ENCODE assay signal across 8 mouse cellular contexts in the genomic region with DNA sequence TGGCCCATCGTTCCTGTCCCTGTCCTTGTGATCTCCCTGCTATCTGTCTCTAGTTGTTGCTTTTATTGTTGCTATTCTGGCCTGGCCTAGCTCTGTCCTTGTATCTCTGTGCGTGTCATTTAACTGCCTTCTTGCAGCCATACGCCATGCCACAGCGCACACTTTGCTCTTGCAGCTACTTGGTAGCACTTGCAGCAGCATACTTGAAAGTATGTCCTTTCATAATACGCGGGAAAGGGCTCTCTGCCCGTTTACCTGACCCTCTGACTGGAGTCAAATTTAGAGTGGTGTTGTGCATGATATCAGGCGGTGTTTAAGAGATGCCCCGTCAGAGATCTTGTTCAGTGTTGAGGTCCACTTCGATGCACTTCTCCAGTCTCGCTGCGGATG. TPM values are rescaled to one million over a fixed set of nuclear protein-coding genes. Genes with fewer than 3 reads are reported as not detected.
A peak's percentile ranks its signal among the peaks of the same experiment; 100 is the strongest.
DNase-seq lines count a peak whose midpoint lies in the region; ATAC-seq lines count a peak whose summit lies in the region.

No protein-coding gene starts in this region.

- H3K4me3 ChIP-seq in lung, embryonic 15.5 days, result peak overlapping the region; percentile 90
- H3K4me3 ChIP-seq in forebrain, embryonic 12.5 days (replicated peaks), result peak overlapping the region; percentile 91
- H3K4me3 ChIP-seq in limb, embryonic 11.5 days (ENCODE audit: low read depth, low read length), result peak overlapping the region; percentile 95
- peak overlapping the region; percentile 94 for H3K4me3 ChIP-seq in neural tube, embryonic 14.5 days (ENCODE audit: low read depth, low read length)

- peak overlapping the region; percentile 92 for H3K9ac ChIP-seq in lung, embryonic 15.5 days
- H3K9ac ChIP-seq in forebrain, embryonic 12.5 days, result peak overlapping the region; percentile 90
- peak overlapping the region; percentile 95 for H3K9ac ChIP-seq in limb, embryonic 11.5 days (ENCODE audit: low read length)
- H3K9ac ChIP-seq in neural tube, embryonic 14.5 days (replicated peaks; ENCODE audit: low read depth, low read length), result peak overlapping the region; percentile 90

- H3K9me3 ChIP-seq in lung, embryonic 15.5 days, result no peaks in the 10 kb centered on the region
- no peaks in the 10 kb centered on the region for H3K9me3 ChIP-seq in forebrain, embryonic 12.5 days
- H3K9me3 ChIP-seq in limb, embryonic 11.5 days (ENCODE audit: control insufficient read depth, low read length), result no peaks in the 10 kb centered on the region
- H3K9me3 ChIP-seq in neural tube, embryonic 14.5 days (ENCODE audit: control insufficient read depth, low read length), result no peaks in the 10 kb centered on the region

- H3K27ac ChIP-seq in lung, embryonic 15.5 days, result no peak overlapping the region
- no peak overlapping the region for H3K27ac ChIP-seq in forebrain, embryonic 12.5 days
- H3K27ac ChIP-seq in limb, embryonic 11.5 days (replicated peaks; ENCODE audit: low read depth, low read length), result no peak overlapping the region
- no peak overlapping the region for H3K27ac ChIP-seq in neural tube, embryonic 14.5 days (ENCODE audit: low read depth, low read length)

- peak overlapping the region; percentile 69 for H3K4me2 ChIP-seq in lung, embryonic 15.5 days
- peak overlapping the region; percentile 92 for H3K4me2 ChIP-seq in forebrain, embryonic 12.5 days
- H3K4me2 ChIP-seq in limb, embryonic 11.5 days (ENCODE audit: low read depth, severe bottlenecking), result peak overlapping the region; percentile 82
- H3K4me2 ChIP-seq in neural tube, embryonic 14.5 days (ENCODE audit: low read depth, low read length), result peak overlapping the region; percentile 89

- no peaks in the 10 kb centered on the region for H3K27me3 ChIP-seq in lung, embryonic 15.5 days
- H3K27me3 ChIP-seq in forebrain, embryonic 12.5 days, result no peaks in the 10 kb centered on the region
- H3K27me3 ChIP-seq in limb, embryonic 11.5 days (ENCODE audit: control insufficient read depth, insufficient read depth, low read length), result no peaks in the 10 kb centered on the region
- H3K27me3 ChIP-seq in neural tube, embryonic 14.5 days (ENCODE audit: control insufficient read depth, insufficient read depth, low read length), result no peaks in the 10 kb centered on the region; the same call in 1 of the 2 replicates

- no peaks in the 10 kb centered on the region for H3K36me3 ChIP-seq in lung, embryonic 15.5 days
- H3K36me3 ChIP-seq in forebrain, embryonic 12.5 days (replicated peaks), result no peaks in the 10 kb centered on the region
- H3K36me3 ChIP-seq in limb, embryonic 11.5 days (ENCODE audit: control insufficient read depth, insufficient read depth, low read length), result no peaks in the 10 kb centered on the region
- H3K36me3 ChIP-seq in neural tube, embryonic 14.5 days (ENCODE audit: control insufficient read depth, insufficient read depth, low read length), result no peaks in the 10 kb centered on the region

- DNase-seq in lung, postnatal 14 days, result no peak
- DNase-seq in ZHBTc4 (ENCODE audit: low read depth, low spot score), result peak; percentile 14
- DNase-seq in limb, embryonic 11.5 days (ENCODE audit: low spot score), result no peak
- DNase-seq in frontal cortex, adult 2 months (ENCODE audit: extremely low spot score in 1 of 2, low spot score in 1 of 2), result no peak
- no peak for DNase-seq in ovary, adult 18-20 months (ENCODE audit: low spot score)

- peaks cover 10% of the 10 kb centered on the region for H3K4me1 ChIP-seq in lung, embryonic 15.5 days
- H3K4me1 ChIP-seq in forebrain, embryonic 12.5 days, result peaks cover 12% of the 10 kb centered on the region
- peaks cover 4% of the 10 kb centered on the region; the same call in 1 of the 2 replicates for H3K4me1 ChIP-seq in limb, embryonic 11.5 days (ENCODE audit: control insufficient read depth, insufficient read depth, low read length)
- peaks cover 10% of the 10 kb centered on the region for H3K4me1 ChIP-seq in neural tube, embryonic 14.5 days (ENCODE audit: control insufficient read depth, insufficient read depth, low read length)

- WGBS in lung, embryonic 15.5 days, result 5% methylated on average over 12 of the region's 12 CpGs
- WGBS in forebrain, embryonic 12.5 days, result 11% methylated on average over 12 of the region's 12 CpGs
- 12% methylated on average over 12 of the region's 12 CpGs for WGBS in limb, embryonic 11.5 days
- WGBS in neural tube, embryonic 14.5 days, result 9% methylated on average over 12 of the region's 12 CpGs

- peak; percentile 4; the same call in 1 of the 2 replicates for ATAC-seq in lung, embryonic 15.5 days (ENCODE audit: borderline replicate concordance, extremely low read depth, low FRiP score, low TSS enrichment)
- peak; percentile 21; the same call in 1 of the 2 replicates for ATAC-seq in forebrain, embryonic 12.5 days (ENCODE audit: low FRiP score)
- ATAC-seq in limb, embryonic 11.5 days (ENCODE audit: insufficient number of reproducible peaks, low FRiP score, low TSS enrichment, low read depth), result peak; percentile 41; the same call in 1 of the 2 replicates
- no peak; the same call in 1 of the 2 replicates for ATAC-seq in neural tube, embryonic 14.5 days (ENCODE audit: low read depth)

RNA-seq across cellular contexts. Expression of a gene that starts 0.6 kb away (rescaled TPM):
- polyA plus RNA-seq in lung, embryonic 15.5 days (2015; fragmentation: Nextera tagmentation; extraction: Ambion mirVana), result 31.3 and 31.6 TPM in 2 replicates
- polyA plus RNA-seq in forebrain, embryonic 12.5 days (2016; fragmentation: Nextera tagmentation; extraction: Ambion mirVana), result 47.7 and 52.7 TPM in 2 replicates
- polyA plus RNA-seq in limb, embryonic 11.5 days (2014; fragmentation: Nextera tagmentation; extraction: Ambion mirVana), result 45.4 and 49.8 TPM in 2 replicates
- 64.8 and 68.8 TPM in 2 replicates for polyA plus RNA-seq in neural tube, embryonic 14.5 days (2014; fragmentation: Nextera tagmentation; extraction: Ambion mirVana)
- polyA plus RNA-seq in frontal cortex, adult 2 months (2012; rRNA removed), result 45.3 and 49.9 TPM in 2 replicates

RNA-seq across cellular contexts. Expression of a gene that starts 35.1 kb away (rescaled TPM):
- polyA plus RNA-seq in lung, embryonic 15.5 days (2015; fragmentation: Nextera tagmentation; extraction: Ambion mirVana), result 0.77 and 1.2 TPM in 2 replicates
- polyA plus RNA-seq in forebrain, embryonic 12.5 days (2016; fragmentation: Nextera tagmentation; extraction: Ambion mirVana), result 0.24 and 0.46 TPM in 2 replicates
- not detected in 2 replicates for polyA plus RNA-seq in limb, embryonic 11.5 days (2014; fragmentation: Nextera tagmentation; extraction: Ambion mirVana)
- 0.26 and 0.44 TPM in 2 replicates for polyA plus RNA-seq in neural tube, embryonic 14.5 days (2014; fragmentation: Nextera tagmentation; extraction: Ambion mirVana)
- 12.2 and 16.2 TPM in 2 replicates for polyA plus RNA-seq in frontal cortex, adult 2 months (2012; rRNA removed)
